Mouse (Mus musculus) gastrocnemius, postnatal 10 days (tissue): ENCODE data around the gene Slc35e3. TPM values are rescaled to one million over a fixed set of nuclear protein-coding genes. Genes with fewer than 3 reads are reported as not detected.
A peak's percentile ranks its signal among the peaks of the same experiment; 100 is the strongest.

Experiments used
- DNase-seq: peaks from one replicate; pipeline ENCODE4 v3.0.0; 2021; ENCODE audit warnings: mixed read lengths
- long read RNA-seq, 2 experiments: library from polyadenylated mRNA; stranded (forward); transcript quantifications; one replicate each; pipeline ENCODE4 v2.0.0; 2021
- total RNA-seq, 2 experiments: library from RNA; stranded (reverse); gene quantifications; 2 replicates each; pipeline ENCODE4 v1.2.3; 2021

Gene Slc35e3
- 1 to 10 TPM; 6.9 to 8.0 TPM for total RNA-seq
- long read RNA-seq, experiment 1, partial matches to known transcripts, result 0 of 1 reads
- long read RNA-seq, experiment 1, other reads (novel, unspliced or antisense), result 1 of 1 reads
- long read RNA-seq, experiment 2, partial matches to known transcripts, result 0 of 5 reads
- long read RNA-seq, experiment 2, other reads (novel, unspliced or antisense), result 2 of 5 reads

- DNase-seq, result peak; percentile 98
These were observed at the start of gene Slc35e3 for GRCm38 (mm10) chr10:117746297-117746883. Gene Slc35e3, minus strand, starts transcription at chr10:117746365.

GRCm38 (mm10) chr10:117795206-117795605, 49.0 kb upstream of the Slc35e3 start:
- no peak for DNase-seq

DNA sequence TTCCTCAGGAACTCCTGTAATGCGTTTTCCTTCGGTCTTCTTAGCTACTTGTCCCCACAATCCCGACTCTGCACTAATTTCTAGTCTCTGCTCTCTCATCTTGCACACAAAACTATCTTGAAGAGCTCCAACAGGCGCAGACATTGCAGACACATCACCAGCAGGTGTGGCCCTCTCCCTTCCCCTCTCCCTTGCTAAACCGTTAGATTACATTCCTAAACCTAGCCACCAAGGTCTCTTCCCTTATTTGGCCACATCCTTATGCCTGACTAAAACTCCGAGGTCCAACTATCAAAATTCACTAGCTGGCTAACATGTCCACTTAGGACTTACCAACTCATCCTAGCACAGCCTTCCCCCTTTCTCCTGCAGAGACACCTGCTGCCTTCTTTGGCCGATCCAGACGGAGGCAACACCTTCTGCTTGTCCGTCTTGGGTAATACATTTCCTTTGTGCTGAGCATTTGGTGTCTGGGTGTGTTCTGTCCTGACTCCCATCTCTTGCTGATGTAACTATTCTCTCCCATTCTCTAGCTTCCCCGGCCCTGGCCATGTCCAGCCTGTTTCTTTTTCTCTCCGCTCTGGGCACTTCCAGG, 47.4 kb upstream of the Slc35e3 start:
- DNase-seq, result no peak

DNA sequence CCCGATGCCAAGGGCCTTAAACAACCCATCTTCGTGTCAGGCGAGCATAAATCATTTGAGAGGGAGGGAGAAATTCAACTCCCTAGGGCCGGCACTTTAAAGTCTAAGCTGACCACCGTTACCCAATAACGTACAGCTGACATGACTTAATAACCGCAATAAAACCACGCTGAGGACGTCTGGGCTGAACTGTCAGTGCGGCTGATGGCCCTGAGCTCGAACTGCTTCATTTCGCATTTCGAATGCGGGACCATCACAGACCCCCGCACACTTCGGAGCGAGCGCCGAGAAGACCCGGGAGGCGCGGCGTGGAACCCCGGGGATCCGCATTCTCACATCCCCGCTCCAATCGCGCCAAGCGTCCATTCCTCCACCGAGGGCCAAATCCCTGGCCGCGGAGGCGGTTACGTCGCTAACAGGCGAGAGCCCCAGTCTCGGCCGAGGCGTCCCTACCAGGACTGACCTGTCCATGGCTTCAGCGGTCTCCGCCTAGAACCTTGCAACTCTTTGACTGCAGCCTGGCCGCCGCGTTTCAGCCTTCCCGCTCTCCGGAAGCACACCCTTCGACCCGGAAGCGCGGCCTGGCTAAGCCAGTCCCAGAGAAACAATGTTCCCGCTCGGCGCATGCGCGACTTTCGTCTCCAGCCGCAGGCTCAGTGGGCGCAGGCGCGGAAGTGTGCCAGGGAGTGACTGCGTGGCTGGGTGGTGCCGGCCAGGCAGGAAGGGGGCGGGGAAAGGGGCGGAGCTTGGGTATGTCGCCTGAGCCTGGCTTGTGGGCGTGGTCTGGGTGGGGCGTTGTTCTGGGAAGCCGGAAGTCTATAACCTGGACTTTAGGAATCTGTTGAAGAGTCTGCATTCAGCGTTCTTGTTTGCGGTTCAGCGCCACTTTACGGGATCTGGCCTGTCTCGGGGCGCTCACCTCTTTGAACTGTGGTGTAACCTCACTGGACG, 46.3 kb upstream of the Slc35e3 start, which contains the start of gene Nup107:
Nup107 (minus strand) TSS at position 565 of the 951 bp plus-strand sequence.
- peak; percentile 100 for DNase-seq

- DNase-seq, result no peak
These were observed 45.0 kb upstream of the Slc35e3 start for GRCm38 (mm10) chr10:117791171-117791470.

- no peak for DNase-seq
These were observed 44.4 kb upstream of the Slc35e3 start for GRCm38 (mm10) chr10:117790421-117791170.

DNA sequence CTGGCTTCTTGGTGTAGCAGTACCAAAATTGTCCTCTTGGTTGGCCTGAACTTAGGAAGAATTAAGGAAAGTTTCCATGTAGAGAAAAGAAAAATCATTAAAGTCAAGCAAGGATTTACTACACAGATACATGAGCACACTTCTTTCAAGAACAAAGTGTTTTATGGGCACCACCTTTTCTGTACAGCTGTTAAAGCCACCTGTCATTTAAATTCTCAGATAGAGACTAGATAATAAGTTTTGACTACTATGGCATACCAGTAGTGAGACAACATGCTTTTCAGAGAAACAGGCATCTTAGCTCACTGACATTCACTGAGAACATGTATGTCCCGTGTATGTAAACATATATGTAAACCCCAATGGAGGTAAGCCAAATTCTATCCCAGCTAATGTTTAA, 43.8 kb upstream of the Slc35e3 start:
- DNase-seq, result no peak

- DNase-seq, result no peak
These were observed 38.5 kb upstream of the Slc35e3 start for GRCm38 (mm10) chr10:117784646-117785045.

GRCm38 (mm10) chr10:117783786-117784420, 37.7 kb upstream of the Slc35e3 start:
- DNase-seq, result no peak

DNA sequence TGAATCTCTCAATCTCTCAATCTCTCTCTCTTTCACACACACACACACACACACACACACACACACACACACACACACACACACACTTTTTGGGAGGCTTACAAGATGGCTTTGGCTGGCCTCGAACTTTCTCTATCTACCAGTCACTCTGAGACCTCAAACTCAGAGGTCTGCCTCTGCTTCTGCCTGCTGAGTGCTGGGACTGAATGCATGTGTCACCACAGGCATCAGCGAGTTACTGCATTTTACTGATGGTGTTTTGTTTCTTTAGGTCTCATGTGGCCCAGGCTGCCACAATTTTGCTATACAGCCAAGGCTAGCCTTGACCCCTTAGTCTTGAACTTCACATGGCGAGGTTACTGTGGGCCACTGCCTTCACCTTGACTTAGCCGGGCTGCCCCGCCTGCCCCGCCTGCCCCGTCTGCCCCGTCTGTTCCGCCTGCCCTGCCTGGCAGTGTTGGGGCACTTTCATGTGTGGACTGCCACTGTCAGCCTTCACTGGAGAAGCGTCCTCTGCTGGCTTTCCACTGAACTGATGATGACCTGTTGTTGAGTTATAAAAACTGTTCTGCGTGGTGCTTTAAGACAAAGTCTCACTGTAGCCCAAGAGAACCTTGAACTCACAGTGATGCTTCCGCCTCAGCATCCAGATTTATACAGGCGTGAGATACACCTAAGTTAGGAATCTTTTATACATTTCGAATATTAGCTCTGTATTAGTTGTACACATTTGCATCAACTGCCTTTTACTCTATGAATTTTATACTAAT, 36.5 kb upstream of the Slc35e3 start:
- no peak for DNase-seq

DNA sequence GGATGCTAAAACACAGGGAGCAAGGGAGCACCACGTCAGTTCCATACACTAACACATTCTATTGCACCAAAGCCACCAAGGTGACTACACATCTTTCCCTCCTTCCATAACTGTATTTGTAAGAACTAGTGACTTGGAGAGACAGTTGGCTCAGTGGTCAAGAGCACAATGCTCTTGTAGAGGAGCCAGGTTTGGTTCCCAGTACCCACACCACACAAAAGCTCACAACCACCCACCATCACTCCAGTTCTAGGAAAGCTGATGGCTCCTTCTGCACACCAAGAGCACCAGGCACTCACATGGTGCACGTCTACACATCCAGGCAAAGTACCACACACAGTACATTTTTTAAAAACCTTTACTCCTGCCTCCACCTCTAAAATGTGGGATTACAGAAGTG, 35.9 kb upstream of the Slc35e3 start:
- no peak for DNase-seq

DNA sequence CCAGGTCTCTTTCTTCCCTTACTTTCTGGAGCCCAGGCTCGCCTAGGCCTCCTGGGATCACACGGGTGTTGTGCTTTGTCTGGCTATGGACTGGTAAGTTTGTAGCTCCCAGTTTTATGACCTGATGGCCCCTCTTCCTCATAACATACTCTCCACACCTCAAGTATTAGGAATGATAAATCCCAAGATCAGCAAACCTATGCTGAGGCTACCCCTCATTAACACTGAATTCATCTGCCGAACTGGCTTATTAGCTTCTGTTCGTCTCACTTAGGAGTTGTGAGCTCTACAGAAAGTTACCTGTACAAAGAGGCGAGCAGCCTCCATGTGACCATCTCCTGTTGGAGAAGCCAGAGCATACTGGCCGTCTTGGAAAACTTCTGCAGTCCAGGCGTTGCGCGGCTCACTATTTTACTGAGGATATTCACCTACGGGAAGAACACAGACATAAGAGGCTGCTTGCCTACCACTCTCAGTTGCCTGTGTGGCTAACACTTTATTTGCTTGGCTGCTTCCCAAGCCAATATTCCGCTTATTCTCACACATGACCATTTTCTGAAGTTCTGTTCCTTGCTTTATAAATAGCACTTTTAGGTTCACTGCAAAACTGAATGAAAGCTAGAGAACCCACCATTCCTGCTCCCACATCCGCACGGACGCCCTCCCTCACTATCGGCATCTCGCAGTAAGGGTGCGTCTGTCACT, 35.0 kb upstream of the Slc35e3 start:
- DNase-seq, result no peak

DNA sequence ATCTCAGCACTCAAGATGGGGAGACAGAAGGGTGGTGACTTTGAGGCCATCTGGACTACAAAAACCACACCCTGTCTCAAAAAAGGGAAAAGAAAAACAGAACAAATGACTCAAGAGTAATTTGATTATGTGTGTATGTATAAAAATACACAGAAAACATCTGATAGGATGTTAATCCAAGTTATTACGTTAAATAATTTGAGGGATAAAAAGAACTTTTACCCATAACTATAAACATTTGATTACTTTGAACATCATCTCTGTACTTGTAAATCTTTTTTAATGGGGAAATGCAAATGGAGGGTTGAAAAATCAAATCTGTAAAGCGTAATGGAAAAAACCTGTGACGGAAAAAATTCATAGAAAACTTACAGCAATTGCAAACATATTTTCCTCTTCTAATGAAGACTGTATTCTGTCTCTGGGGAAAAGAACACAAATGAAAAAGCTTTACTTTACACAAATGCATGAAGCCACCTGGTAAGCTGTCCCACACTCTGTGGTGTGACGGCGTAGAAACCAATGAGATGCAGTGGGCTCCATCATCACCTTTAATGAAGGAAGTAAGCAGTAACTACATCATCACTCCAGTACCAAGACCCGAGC, 34.2 kb upstream of the Slc35e3 start:
- no peak for DNase-seq

DNA sequence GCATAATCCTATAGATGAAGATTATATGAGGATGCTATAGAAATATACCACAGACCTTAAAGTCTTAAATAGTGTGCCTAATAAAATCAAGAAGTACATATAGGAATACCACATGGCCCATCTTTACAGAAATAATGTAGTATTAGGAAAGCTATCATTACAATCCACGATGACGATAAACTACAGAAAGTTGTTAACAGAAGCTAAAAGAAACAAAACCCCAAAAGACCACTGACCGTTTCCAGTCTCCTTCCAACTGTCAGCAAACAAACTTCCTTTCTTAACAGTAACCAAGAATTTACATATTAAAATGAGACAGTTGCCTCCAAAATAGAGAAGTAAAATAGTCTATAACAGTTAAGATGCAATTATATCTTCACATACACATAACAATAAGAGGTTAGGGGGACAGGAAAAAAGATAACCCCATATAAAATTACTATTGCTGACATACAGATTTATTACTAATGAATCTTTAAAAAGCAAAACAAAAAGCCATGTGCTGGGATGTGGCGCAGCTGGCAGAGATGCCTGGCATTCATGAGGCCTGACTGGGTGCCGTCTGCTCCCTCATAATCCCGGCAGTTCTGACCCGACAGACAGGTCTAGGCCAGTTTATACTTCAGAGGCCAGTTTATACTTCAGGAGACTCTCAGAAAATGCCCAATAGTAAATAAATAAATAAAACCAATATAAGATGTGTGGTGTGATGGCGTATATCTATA, 33.6 kb upstream of the Slc35e3 start:
- DNase-seq, result no peak

DNA sequence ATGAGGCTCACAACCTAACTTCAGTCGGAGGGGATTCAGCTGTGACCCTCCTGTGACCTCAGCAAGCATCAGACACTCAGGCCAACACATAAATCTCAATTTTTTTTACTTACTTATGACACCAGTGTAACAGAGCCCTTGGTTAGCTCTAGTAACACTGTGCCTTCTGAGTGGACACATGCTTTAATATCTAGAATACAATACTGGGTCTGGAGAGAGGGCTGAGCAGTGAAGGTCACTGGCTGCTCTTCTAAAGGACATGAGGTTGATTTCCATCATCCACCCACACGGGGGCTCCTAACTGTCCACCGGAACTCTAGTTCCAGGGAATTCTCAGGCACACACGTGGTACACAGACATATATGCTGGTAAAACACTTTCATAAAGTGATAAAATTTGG, 32.8 kb upstream of the Slc35e3 start:
- no peak for DNase-seq

GRCm38 (mm10) chr10:117778328-117778910, 32.3 kb upstream of the Slc35e3 start:
- DNase-seq, result no peak

GRCm38 (mm10) chr10:117777501-117778327, 31.5 kb upstream of the Slc35e3 start:
- no peak for DNase-seq

DNA sequence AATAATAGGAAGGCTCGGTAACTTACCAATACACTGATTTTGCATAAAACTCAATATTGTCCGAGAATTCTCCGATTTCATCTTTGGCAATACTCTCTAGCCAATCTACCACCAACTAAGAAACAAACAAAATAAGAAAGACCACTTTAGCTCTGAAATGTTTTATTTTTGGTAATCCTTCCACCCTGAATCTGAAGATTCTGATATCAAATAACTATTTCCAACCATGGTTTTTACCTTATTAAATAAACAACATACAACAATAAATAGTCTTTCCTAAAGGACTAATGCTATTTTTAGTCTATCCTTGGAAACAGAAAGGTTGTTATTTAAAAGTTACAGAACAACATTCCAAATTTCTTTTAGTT, 30.9 kb upstream of the Slc35e3 start:
- DNase-seq, result no peak
